Mouse (Mus musculus): ENCODE results near the gene Zfp874b. TPM values are rescaled to one million over a fixed set of nuclear protein-coding genes. Genes with fewer than 3 reads are reported as not detected.
"Not testable (repeated sequence)": the region's sequence is repeated elsewhere in the genome, so short reads cannot be mapped to it uniquely, and the experiment has no call there.

Zfp874b gene
- polyA plus RNA-seq, 1 experiment, result not detected

- Histone ChIP-seq H3K36me3 (replicated peaks; ENCODE audit: low read length) (peaks cover 25% of the 10 kb centered on the region), H3K4me1 (peaks cover 16% of the 10 kb centered on the region), H3K9me3 (no peaks in the 10 kb centered on the region), H3K27me3 (replicated peaks) (no peaks in the 10 kb centered on the region), H3K4me3 (replicated peaks) (peak overlapping the region; percentile 90)
- TF ChIP-seq FLI1 (IDR thresholded peaks at IDR 0.05; ENCODE audit: low read length), result no peak
Observed at GRCm38 (mm10) chr13:67452021-67452309, 32.1 kb downstream of the Zfp874b start.

GRCm38 (mm10) chr13:67451172-67452020 is 32.7 kb downstream of the Zfp874b start, which contains the start of gene Zfp874a:
Zfp874a (minus strand) TSS chr13:67451624.
- Histone ChIP-seq H3K4me1 (peaks cover 16% of the 10 kb centered on the region), H3K27me3 (replicated peaks) (no peaks in the 10 kb centered on the region), H3K9me3 (no peaks in the 10 kb centered on the region), H3K4me3 (replicated peaks) (peak within 1 kb of the TSS; percentile 92), H3K36me3 (replicated peaks; ENCODE audit: low read length) (peaks cover 30% of the 10 kb centered on the region)
- no peak for TF ChIP-seq FLI1 (IDR thresholded peaks at IDR 0.05; ENCODE audit: low read length)
- no peak for TF ChIP-seq GATA1 (IDR thresholded peaks at IDR 0.05; ENCODE audit: borderline replicate concordance, low read length)

GRCm38 (mm10) chr13:67437095-67437494 is 47.0 kb downstream of the Zfp874b start:
- not testable (repeated sequence) for H3K4me3 ChIP-seq (replicated peaks); H3K27me3 ChIP-seq (replicated peaks); H3K9me3 ChIP-seq; H3K4me1 ChIP-seq; H3K36me3 ChIP-seq (replicated peaks; ENCODE audit: low read length)

DNA sequence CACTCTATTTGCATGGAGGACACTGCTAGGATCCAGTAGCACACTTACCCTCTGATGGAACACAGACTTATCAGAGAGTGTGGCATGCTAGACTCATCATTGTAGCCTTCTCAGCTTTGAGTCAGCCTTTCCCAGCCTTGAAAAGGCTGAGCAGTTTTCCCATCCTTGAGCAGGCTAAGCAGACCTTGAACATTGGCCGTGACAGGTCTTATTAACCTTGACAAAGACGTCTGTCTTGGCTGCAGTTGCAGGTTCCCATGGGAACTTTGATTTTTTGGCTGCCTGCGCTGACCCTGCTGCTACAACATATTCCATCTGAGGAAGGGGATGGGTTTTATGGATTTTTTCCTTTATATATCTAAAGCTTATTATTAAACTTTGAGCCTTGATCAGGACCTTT is 55.9 kb downstream of the Zfp874b start:
- Histone ChIP-seq H3K4me1 (no peaks in the 10 kb centered on the region), H3K9me3 (no peaks in the 10 kb centered on the region), H3K36me3 (replicated peaks; ENCODE audit: low read length) (no peaks in the 10 kb centered on the region), H3K4me3 (replicated peaks) (no peak overlapping the region), H3K27me3 (replicated peaks) (no peaks in the 10 kb centered on the region)
- TF ChIP-seq FLI1 (IDR thresholded peaks at IDR 0.05; ENCODE audit: low read length), result no peak
- no peak for TF ChIP-seq GATA1 (IDR thresholded peaks at IDR 0.05; ENCODE audit: borderline replicate concordance, low read length)

DNA sequence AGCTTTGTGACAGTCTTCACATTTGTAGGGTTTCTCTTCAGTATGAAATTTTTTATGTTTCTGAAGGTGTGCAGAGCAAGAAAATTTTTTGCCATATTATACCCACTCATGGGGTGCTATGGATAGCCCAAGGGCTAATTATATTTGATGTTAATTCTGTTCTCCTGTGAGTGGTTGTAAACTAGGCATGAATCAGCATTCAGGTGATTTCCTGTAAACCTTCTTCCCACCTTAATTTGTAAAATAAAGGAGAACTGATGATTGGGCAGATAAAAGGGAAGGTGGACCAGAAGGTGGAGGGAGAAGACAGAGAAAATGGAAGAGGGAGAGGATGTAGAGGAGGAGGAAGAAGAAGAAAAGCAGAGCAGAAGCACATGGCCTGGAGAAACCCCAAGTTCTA is 58.4 kb downstream of the Zfp874b start:
- H3K36me3 ChIP-seq (replicated peaks; ENCODE audit: low read length); H3K4me1 ChIP-seq; H3K9me3 ChIP-seq; H3K27me3 ChIP-seq (replicated peaks); H3K4me3 ChIP-seq (replicated peaks): not testable (repeated sequence)

DNA sequence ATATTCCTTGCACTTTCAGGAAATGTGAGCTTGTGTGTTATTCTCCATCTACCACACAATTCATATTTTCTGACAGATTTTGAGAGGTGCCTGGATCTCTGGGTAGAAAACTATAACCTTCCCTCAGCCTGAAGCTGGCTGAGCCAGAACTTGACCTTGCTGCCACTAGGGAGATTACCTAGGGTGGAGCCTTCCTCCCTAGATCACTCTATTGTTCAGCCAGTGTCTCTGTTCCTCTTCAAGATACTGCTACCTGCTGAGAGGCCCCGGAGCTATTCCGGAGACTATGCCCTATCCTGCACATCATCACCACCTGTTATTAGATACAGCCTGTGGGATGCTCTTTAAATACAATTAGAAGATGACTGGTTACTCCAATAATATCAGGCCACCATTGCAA is 61.5 kb downstream of the Zfp874b start:
- not testable (repeated sequence) for H3K4me3 ChIP-seq (replicated peaks); H3K9me3 ChIP-seq; H3K27me3 ChIP-seq (replicated peaks); H3K36me3 ChIP-seq (replicated peaks; ENCODE audit: low read length)
- H3K4me1 ChIP-seq, result peaks cover 16% of the 10 kb centered on the region

Other genes starting within 250 kb of the Zfp874b start
- gene Zfp458, start 205.8 kb downstream of the Zfp874b start, polyA plus RNA-seq (2012; ENCODE audit: insufficient read depth, low replicate concordance), result 0.06 TPM in 1 of 2 replicates, not detected in the other
- gene Zfp457, start 177.8 kb downstream of the Zfp874b start, polyA plus RNA-seq (2012; ENCODE audit: insufficient read depth, low replicate concordance), result not detected in 2 replicates
- 0.20 TPM in 1 of 2 replicates, not detected in the other for gene Zfp595, start 151.7 kb downstream of the Zfp874b start, polyA plus RNA-seq (2012; ENCODE audit: insufficient read depth, low replicate concordance)
- gene Gm28044, start 123.7 kb downstream of the Zfp874b start, polyA plus RNA-seq (2012; ENCODE audit: insufficient read depth, low replicate concordance), result not detected in 2 replicates
- 0.11 TPM in 1 of 2 replicates, not detected in the other for gene Zfp953, start 123.7 kb downstream of the Zfp874b start, polyA plus RNA-seq (2012; ENCODE audit: insufficient read depth, low replicate concordance)
- gene Gm28041, start 108.5 kb downstream of the Zfp874b start, polyA plus RNA-seq (2012; ENCODE audit: insufficient read depth, low replicate concordance), result not detected in 2 replicates
- not detected in 2 replicates for gene Zfp456, start 108.4 kb downstream of the Zfp874b start, polyA plus RNA-seq (2012; ENCODE audit: insufficient read depth, low replicate concordance)
- gene Zfp429, start 84.4 kb downstream of the Zfp874b start, polyA plus RNA-seq (2012; ENCODE audit: insufficient read depth, low replicate concordance), result 0.08 TPM in 1 of 2 replicates, not detected in the other
- gene Zfp459, start 62.8 kb downstream of the Zfp874b start, polyA plus RNA-seq (2012; ENCODE audit: insufficient read depth, low replicate concordance), result 0.07 TPM in 1 of 2 replicates, not detected in the other
- 0.13 TPM in 1 of 2 replicates, not detected in the other for gene Zfp874a, start 32.6 kb downstream of the Zfp874b start, polyA plus RNA-seq (2012; ENCODE audit: insufficient read depth, low replicate concordance)
- not detected in 2 replicates for gene Zfp58, start 16.3 kb upstream of the Zfp874b start, polyA plus RNA-seq (2012; ENCODE audit: insufficient read depth, low replicate concordance)
- not detected in 2 replicates for gene Gm26965, start 41.9 kb upstream of the Zfp874b start, polyA plus RNA-seq (2012; ENCODE audit: insufficient read depth, low replicate concordance)
- gene Zfp87, start 41.9 kb upstream of the Zfp874b start, polyA plus RNA-seq (2012; ENCODE audit: insufficient read depth, low replicate concordance), result 0.17 TPM in 1 of 2 replicates, not detected in the other
- 0.09 TPM in 1 of 2 replicates, not detected in the other for gene Zfp748, start 69.6 kb upstream of the Zfp874b start, polyA plus RNA-seq (2012; ENCODE audit: insufficient read depth, low replicate concordance)
- gene Zfp729b, start 125.4 kb upstream of the Zfp874b start, polyA plus RNA-seq (2012; ENCODE audit: insufficient read depth, low replicate concordance), result 0.18 TPM in 1 of 2 replicates, not detected in the other
- gene Gm49345, start 153.5 kb upstream of the Zfp874b start, polyA plus RNA-seq (2012; ENCODE audit: insufficient read depth, low replicate concordance), result not detected in 2 replicates
- gene Zfp729a, start 153.5 kb upstream of the Zfp874b start, polyA plus RNA-seq (2012; ENCODE audit: insufficient read depth, low replicate concordance), result 0.26 TPM in 1 of 2 replicates, not detected in the other
- gene Zfp738, start 202.8 kb upstream of the Zfp874b start, polyA plus RNA-seq (2012; ENCODE audit: insufficient read depth, low replicate concordance), result 0.26 and 3.6 TPM in 2 replicates
- not detected in 2 replicates for gene Zfp65, start 244.9 kb upstream of the Zfp874b start, polyA plus RNA-seq (2012; ENCODE audit: insufficient read depth, low replicate concordance)

All from megakaryocyte, embryonic 14.5 days (primary cell).